Mouse (Mus musculus): Measurements from ENCODE around the gene Oosp2. TPM values are rescaled to one million over a fixed set of nuclear protein-coding genes. Genes with fewer than 3 reads are reported as not detected.

The Oosp2 gene
- polyA plus RNA-seq (2012; rRNA removed; ENCODE audit: low replicate concordance): not detected in 2 replicates

DNA sequence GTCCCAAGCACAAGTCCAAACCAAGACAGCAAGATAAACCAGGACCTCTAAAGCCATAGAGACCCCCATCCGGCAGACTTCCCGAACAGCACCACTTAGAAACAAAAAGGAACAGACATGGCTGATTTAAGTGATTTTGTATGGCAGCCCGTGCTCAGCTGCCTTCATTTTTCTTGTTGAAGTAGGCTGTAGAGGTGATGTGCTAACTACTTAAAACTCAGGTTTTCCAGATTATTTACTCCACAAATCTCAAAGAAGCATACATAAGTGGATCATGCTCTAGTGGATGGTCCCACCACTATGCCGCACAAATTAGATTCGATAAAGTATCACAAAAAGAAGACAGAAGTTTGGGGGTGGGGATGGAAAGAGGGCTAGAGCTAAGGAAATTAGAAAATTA lies at the start of gene Oosp2:
Gene Oosp2 (minus strand): TSS at position 101 of the 400 bp plus-strand sequence.

DNA sequence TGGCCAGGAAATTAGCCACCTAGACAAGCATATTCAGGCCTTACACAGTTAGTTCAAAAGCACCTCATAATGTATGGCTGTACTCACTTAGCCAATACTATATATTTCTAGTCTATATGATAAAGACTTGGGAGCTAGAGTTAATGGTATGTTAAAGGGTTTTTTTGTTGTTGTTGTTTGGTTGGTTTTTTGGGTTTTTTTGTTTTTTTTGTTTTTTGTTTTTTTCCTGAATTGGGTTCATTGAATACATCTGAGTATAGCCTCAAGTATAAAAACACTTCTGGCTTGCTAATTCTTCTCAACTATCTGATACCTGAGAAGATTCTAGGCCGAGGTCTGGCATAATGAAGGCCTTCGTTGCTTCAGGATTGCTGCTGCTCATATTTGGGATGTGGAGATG lies 36.4 kb upstream of the Oosp2 start, which contains the start of gene Oosp3:
Gene Oosp3 (plus strand): TSS at position 301 of the 400 bp plus-strand sequence.

GRCm38 (mm10) chr19:11690839-11691238 lies 30.5 kb upstream of the Oosp2 start, which contains the start of gene Oosp1:
Oosp1 (minus strand) TSS chr19:11691150.

DNA sequence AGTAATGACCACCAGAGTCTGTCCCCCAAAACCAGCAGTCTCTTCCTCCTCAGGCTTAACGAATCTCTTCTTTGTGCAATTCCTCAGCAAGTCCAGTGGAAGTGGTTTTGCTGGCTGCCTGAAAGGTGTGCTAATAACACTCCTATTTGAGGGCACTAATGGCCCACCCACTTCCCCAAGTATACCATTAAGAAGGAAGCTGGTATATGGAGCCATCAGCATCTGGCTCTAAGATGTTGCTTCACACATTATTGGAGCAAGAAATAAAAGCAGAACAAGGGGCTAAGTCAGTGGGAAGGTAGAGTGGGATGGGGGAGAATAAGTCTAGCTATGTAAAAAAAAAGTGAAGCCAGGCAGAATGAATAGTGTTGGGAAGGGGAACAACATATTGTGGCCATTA lies 19.6 kb downstream of the Oosp2 start, which contains the start of gene Ms4a3:
Gene Ms4a3 (minus strand): TSS at position 120 of the 400 bp plus-strand sequence.

GRCm38 (mm10) chr19:11623551-11623950 lies 36.8 kb downstream of the Oosp2 start, which contains the start of gene Ms4a2:
Ms4a2 (minus strand) TSS chr19:11623719.

DNA sequence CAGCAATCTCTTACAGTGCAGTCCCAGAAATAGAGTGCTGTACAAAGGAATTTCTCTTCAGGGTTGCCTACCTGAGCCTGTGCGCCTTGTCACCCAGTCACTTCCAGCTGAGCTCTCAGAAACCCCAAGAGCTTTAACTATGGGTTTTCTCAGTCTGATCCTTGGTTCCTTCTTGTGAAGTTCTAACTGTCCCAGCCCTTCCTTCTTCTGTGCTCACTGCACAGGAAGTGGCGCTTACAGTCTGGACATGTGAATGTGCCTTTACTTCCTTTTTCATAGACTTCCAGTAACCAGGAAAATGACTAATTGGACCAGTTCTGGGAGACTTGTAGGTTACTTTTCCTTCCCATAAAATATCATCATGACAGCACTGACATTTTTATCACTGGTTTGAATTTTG lies 55.8 kb downstream of the Oosp2 start, which contains the start of gene Ms4a6d:
Gene Ms4a6d (minus strand): TSS at position 247 of the 400 bp plus-strand sequence.

Other genes with a start within 250 kb of the Oosp2 start
- 4.2 and 6.2 TPM in 2 replicates for gene Ms4a4b, start 217.0 kb downstream of the Oosp2 start, polyA plus RNA-seq (2012; rRNA removed; ENCODE audit: low replicate concordance)
- gene Ms4a6c, start 191.2 kb downstream of the Oosp2 start, polyA plus RNA-seq (2012; rRNA removed; ENCODE audit: low replicate concordance): 7.5 and 13.0 TPM in 2 replicates
- gene Gm8369, start 174.6 kb downstream of the Oosp2 start, polyA plus RNA-seq (2012; rRNA removed; ENCODE audit: low replicate concordance): 0.57 and 0.98 TPM in 2 replicates
- gene Ms4a6b, start 144.0 kb downstream of the Oosp2 start, polyA plus RNA-seq (2012; rRNA removed; ENCODE audit: low replicate concordance): 7.5 and 10.6 TPM in 2 replicates
- 23.8 and 25.8 TPM in 2 replicates for gene Ms4a4d, start 123.8 kb downstream of the Oosp2 start, polyA plus RNA-seq (2012; rRNA removed; ENCODE audit: low replicate concordance)
- gene Ms4a6d, start 55.7 kb downstream of the Oosp2 start, polyA plus RNA-seq (2012; rRNA removed; ENCODE audit: low replicate concordance): 6.9 and 7.9 TPM in 2 replicates
- gene Ms4a2, start 36.8 kb downstream of the Oosp2 start, polyA plus RNA-seq (2012; rRNA removed; ENCODE audit: low replicate concordance): not detected in 2 replicates
- not detected in 2 replicates for gene Ms4a3, start 19.7 kb downstream of the Oosp2 start, polyA plus RNA-seq (2012; rRNA removed; ENCODE audit: low replicate concordance)
- not detected in 2 replicates for gene Oosp1, start 30.6 kb upstream of the Oosp2 start, polyA plus RNA-seq (2012; rRNA removed; ENCODE audit: low replicate concordance)
- gene Oosp3, start 36.5 kb upstream of the Oosp2 start, polyA plus RNA-seq (2012; rRNA removed; ENCODE audit: low replicate concordance): not detected in 2 replicates
- not detected in 2 replicates for gene Gif, start 87.0 kb upstream of the Oosp2 start, polyA plus RNA-seq (2012; rRNA removed; ENCODE audit: low replicate concordance)
- gene Mrpl16, start 109.8 kb upstream of the Oosp2 start, polyA plus RNA-seq (2012; rRNA removed; ENCODE audit: low replicate concordance): 18.3 and 19.2 TPM in 2 replicates
- 6.3 and 11.1 TPM in 2 replicates for gene Stx3, start 158.8 kb upstream of the Oosp2 start, polyA plus RNA-seq (2012; rRNA removed; ENCODE audit: low replicate concordance)
- not detected in 2 replicates for gene Olfr1417, start 178.7 kb upstream of the Oosp2 start, polyA plus RNA-seq (2012; rRNA removed; ENCODE audit: low replicate concordance)
- not detected in 2 replicates for gene Olfr1418, start 200.5 kb upstream of the Oosp2 start, polyA plus RNA-seq (2012; rRNA removed; ENCODE audit: low replicate concordance)
- gene Olfr1419, start 214.5 kb upstream of the Oosp2 start, polyA plus RNA-seq (2012; rRNA removed; ENCODE audit: low replicate concordance): not detected in 2 replicates
- gene Olfr1420, start 226.0 kb upstream of the Oosp2 start, polyA plus RNA-seq (2012; rRNA removed; ENCODE audit: low replicate concordance): not detected in 2 replicates